Mouse (Mus musculus) megakaryocyte, embryonic 14.5 days (primary cell): ENCODE measurements around the gene Socs7.

Experiments
- FLI1 ChIP-seq: IDR thresholded peaks from 2 replicates; pipeline ENCODE4 v1.6.1; 2012; ENCODE audit warnings: low read length, inconsistent platforms, mixed read lengths
- GATA1 ChIP-seq: IDR thresholded peaks from 3 replicates; pipeline ENCODE4 v1.6.1; 2012; ENCODE audit warnings: mixed read lengths, low read length, inconsistent platforms, borderline replicate concordance

- TF ChIP-seq GATA1 (no peak), FLI1 (no peak)
Observed at GRCm38 (mm10) chr11:97383017-97383416, 20.7 kb downstream of the Socs7 start.
